Mouse (Mus musculus): ENCODE data around the gene Med13l.
A peak's percentile ranks its signal among the peaks of the same experiment; 100 is the strongest.

Med13l gene

DNA sequence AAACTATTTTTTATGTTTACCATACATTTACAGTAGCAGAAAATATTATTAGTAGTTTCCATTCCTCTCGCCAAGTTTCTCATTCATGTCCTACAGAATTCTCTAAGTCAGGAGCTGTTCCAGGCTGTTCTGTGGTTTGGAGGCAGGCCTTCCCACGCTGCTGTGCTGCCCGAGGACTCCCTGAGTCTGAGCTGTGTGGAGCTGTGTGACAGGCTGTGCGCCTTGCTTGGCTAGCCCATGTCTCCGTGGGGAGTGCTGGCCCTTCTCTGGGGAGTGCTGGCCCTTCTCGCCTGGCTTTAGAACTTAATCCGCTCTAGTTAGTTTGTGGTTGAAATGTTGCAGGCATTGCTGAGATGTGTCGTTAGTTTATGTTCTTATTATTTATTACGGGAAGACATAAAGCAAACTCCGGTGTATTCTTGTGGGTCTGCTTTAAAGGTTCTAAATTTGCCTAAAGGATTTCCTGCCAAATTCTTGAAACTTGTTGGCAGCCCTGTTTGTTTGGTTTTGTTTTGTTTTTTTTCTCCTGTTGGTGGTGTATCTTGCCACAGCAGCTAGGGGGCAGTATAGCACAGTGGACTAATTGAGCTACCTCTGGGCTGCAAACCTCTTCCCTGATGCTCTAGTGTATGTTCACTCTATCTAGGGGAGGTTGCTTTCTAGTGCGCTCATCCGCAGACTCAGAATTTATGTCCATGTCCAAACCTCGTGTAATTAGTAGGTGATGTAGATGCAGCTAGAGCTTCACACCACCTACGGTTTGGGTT lies 34.2 kb downstream of the Med13l start:
- DNase-seq (ENCODE audit: low read depth, low spot score) = peak; percentile 20

- no peak for DNase-seq (ENCODE audit: low read depth, low spot score)
Measured at GRCm38 (mm10) chr5:118595901-118596300, 35.4 kb downstream of the Med13l start.

DNA sequence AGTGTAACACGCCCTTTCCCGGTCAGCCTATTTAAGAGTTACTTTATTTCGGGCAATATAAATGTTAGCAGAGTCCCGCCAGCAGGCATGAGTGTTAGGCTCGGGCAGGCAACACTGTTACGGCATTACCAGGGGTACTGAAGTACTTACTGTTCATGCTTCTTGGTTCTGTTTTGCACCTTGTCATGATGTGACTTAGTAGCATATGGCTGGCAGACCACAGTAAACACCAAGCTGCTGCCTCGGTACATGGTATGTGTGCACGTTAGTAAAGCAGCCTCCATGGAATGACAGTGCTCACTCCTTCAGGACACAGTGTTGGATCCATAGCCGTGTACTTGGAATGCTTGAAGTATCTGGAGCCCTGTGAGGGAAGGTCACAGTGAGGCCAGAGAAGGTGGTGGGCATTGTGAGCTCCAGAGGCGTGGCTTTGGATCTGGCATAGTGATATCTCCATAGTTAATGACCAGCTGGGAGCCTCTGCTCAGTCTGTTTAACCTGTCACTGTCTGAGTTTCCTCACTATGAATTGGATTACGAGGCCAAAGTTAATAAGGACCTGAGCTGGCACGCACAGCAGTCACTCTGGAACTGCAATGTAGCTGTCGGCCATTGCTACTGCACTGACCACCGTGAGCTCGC lies 36.1 kb downstream of the Med13l start:
- DNase-seq (ENCODE audit: low read depth, low spot score) = no peak

- no peak for DNase-seq (ENCODE audit: low read depth, low spot score)
Measured at GRCm38 (mm10) chr5:118598601-118599000, 38.1 kb downstream of the Med13l start.

- DNase-seq (ENCODE audit: low read depth, low spot score) = no peak
Measured at GRCm38 (mm10) chr5:118601452-118601851, 41.0 kb downstream of the Med13l start.

- no peak for DNase-seq (ENCODE audit: low read depth, low spot score)
Measured at GRCm38 (mm10) chr5:118602706-118603105, 42.2 kb downstream of the Med13l start.

DNA sequence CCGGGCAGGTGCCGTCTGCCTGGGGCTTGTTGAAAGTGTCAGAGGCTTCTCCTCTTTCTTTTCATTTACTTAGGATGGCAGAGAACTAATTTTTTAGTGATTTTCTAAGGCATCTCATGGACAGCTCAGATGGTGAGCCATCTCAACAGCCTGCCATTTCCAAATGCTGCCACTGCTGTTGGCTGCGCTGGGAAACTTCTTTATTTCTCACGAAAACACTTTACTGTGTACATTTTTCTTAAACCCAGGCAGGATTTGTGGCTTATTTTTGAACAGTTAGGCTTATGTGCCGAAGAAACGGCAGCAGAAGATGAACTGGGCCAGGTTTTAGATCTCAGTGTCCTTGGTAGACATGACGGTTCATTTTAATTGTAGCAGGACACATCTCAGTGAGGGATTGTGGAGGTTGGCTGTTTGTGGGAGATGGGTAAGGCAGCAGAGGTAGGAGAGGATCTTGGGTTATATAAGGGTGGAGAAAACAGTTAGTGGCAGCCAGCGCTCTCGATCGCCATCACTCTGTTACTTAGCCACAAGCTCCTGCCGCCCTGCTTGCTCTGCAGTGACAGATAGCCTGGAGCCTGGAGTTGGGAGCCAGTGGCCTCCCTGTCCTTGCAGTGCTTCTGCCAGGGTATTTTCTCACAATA lies 45.1 kb downstream of the Med13l start:
- DNase-seq (ENCODE audit: low read depth, low spot score) = no peak

DNA sequence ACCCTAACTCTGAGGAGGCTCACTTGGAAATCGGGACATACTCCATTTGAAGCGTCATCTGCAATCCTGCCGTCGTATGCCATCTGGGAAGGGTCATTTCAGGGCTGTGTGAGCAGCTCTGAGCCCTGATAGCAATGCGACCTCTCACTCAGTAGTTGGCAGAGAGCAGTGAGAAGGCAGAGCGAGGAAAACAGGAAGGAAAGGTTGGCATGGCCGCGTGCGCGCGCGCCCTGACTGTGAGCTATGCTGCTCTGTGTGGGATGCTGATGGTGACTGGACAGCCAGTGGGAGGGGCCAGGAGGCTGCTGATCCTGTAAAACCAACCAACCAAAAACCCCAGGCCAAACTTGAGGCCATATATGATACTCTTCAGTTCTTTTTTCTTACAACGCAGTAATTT lies 46.2 kb downstream of the Med13l start:
- DNase-seq (ENCODE audit: low read depth, low spot score) = no peak

DNA sequence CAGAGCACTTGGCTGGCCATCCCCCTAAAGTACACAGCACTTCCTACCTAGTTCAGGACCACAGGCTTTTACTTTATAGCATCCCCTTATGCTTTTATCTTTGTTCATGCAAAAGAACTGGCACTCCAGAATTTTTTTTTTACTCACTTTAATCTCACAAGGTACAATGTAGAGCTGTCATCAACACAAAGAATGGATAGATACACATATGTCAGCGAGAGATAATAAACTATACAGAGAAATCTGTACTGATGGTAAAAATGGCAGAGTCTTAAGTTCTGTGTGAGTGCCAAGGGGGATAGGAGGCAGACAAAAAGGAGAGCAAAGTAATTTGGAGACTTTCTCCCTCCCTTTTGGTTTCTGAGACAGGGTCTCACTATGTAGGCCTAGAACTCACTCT lies 47.4 kb downstream of the Med13l start:
- DNase-seq (ENCODE audit: low read depth, low spot score) = no peak

- no peak for DNase-seq (ENCODE audit: low read depth, low spot score)
Measured at GRCm38 (mm10) chr5:118610468-118610867, 50.0 kb downstream of the Med13l start.

DNA sequence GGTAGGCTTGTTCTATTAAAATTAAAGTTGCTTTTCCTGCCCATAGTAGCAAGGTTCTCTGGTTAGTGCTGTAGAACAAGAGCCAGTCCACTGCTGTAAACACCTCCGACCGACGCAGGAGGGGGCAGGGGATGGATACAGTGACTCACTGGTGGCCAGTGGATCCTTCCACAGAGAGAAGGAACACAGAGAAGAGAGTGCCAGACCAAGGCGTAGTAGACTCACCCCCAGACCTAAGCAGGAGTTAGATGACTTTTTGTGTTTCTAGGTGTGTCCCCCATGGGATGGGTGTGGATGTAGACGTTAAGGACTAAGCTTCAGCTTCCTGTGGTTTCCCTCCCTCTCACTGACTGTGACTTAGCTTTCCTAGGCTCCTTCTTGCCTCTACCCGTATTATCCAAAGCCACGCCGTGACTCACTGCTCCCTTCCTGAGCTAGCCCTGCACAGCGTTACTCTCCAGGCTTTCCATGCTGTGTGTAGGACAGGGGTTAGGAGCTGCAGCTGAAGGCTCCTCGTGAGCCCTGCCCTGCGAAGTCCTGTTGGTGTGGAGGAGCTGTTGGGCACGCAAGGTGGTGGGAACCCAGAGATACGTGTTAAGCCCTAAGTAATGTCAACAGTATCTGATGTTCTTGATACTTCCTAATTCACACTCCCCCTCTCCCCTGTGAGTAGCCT lies 52.6 kb downstream of the Med13l start:
- no peak for DNase-seq (ENCODE audit: low read depth, low spot score)

GRCm38 (mm10) chr5:118613704-118614103 lies 53.2 kb downstream of the Med13l start:
- no peak for DNase-seq (ENCODE audit: low read depth, low spot score)

DNA sequence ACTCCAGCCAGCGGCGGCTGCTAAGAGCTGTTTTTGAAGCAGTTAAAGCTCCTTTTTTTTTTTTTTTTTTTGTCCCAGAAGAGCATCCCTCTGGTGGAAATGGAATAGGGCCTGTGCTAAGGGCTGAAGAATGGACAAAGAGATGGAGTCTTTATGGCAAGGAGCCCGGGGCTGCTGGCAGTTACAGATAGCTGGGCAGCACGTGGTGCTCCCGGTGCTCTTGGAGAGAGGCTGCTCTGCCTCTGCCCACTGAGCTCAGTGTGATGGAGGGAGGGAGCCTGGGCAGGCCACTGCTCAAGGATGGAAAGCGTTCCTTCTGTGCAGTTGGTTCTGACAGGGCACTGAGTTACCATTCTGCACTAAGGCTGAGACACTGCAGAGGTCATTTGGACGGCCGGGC lies 53.6 kb downstream of the Med13l start:
- DNase-seq (ENCODE audit: low read depth, low spot score) = no peak

DNA sequence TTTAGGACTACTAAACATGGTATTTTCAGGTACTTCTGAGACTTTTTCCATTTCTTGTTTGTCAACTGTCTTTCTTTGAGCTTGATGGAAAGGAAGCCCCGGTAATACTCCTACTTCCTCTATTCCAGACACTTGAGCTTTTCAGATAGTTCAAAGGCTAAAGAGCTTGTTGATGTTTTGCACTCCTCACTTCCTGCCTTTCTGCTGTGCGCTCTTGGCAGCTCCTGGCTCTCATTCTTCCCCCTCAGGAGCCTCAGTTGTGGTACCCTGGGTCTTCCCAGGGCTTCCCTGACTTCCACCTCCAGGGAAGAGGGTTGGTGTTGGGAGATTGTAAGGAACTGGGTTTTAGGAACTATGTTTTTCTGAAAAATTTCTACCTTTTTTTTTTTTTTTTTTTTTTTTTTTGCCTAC lies 54.1 kb downstream of the Med13l start:
- DNase-seq (ENCODE audit: low read depth, low spot score) = no peak

- no peak for DNase-seq (ENCODE audit: low read depth, low spot score)
Measured at GRCm38 (mm10) chr5:118618963-118619610, 58.6 kb downstream of the Med13l start.

DNA sequence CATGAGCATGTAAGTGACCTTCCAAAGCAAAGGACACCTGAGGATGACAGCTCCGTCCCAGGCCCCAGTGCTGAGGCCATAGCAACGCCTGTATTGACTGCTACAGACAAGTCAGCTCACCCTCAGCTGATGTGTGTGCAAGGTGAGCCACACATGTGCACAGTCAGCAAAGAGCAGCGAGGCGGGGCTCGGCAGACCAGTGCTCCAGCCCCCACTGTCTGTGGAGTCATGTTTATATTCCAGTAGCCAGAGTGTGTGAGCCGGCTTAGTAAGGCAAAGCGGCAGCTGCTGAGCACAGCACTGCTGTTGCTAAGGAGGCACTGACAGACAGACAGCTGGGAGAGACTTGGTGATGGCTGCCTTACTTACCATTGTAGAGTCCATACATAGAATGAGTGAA lies 59.3 kb downstream of the Med13l start:
- no peak for DNase-seq (ENCODE audit: low read depth, low spot score)

- DNase-seq (ENCODE audit: low read depth, low spot score) = no peak
Measured at GRCm38 (mm10) chr5:118620330-118620910, 59.9 kb downstream of the Med13l start.

GRCm38 (mm10) chr5:118621877-118622276 lies 61.4 kb downstream of the Med13l start:
- DNase-seq (ENCODE audit: low read depth, low spot score) = no peak

- no peak for DNase-seq (ENCODE audit: low read depth, low spot score)
Measured at GRCm38 (mm10) chr5:118622346-118622745, 61.9 kb downstream of the Med13l start.

DNA sequence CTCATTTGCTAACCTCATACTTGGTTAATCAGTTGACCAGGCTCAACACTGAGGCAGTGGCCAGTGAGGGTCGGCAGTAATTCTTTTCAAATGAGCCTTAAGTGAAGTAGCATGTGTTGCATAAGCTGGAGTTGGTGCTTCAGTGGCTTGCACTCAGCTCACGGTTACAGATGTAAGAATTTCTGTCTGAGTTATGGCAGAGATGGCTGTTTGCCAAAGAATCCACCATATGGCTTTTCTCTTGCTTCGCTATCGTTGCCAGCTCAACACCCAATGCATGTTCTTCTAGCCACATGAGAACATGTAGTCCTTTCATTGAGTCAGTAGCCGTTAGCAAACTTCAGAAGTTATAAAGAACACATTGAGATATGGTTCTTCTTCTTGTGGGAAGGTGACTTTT lies 63.3 kb downstream of the Med13l start:
- no peak for DNase-seq (ENCODE audit: low read depth, low spot score)

- DNase-seq (ENCODE audit: low read depth, low spot score) = no peak
Measured at GRCm38 (mm10) chr5:118627630-118628029, 67.2 kb downstream of the Med13l start.

All from WW6 (cell line).